ENCODE assay signal across 10 mouse cellular contexts in the genomic region with DNA sequence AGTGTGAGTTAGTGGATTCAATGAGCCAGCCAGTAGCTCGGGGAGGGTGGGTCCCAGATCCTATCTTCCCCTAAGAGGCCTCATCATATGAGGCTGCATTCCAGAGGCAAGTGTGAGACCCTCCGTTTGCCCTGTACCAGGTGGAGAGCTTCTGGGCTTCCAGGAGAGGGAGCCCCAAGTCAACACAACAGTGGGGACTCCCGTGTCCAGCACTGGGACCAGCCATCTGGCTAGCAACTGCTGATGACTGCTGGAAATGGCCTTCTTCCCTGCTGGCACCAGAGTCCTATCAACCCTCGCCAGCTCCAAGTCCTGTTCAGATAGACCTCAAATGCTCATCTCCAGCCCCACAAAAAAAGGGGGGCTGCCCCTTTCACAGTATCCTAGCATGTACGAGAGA. TPM values are rescaled to one million over a fixed set of nuclear protein-coding genes. Genes with fewer than 3 reads are reported as not detected.
DNase-seq lines count a peak whose midpoint lies in the region; ATAC-seq and TF ChIP-seq lines count a peak whose summit lies in the region.
"Had no signal": no experiment of that assay in that cellular context is flagged by ENCODE, and none has a peak within 500 bp of the region (broad histone marks: within the 10 kb centered on the region; RNA-seq: fewer than 3 reads in every experiment).

No protein-coding gene starts in this region.

- 54% methylated on average over 5 of the region's 5 CpGs for WGBS in midbrain, embryonic 13.5 days
- whole genome bisulfite sequencing in midbrain, embryonic 16.5 days, result 57% methylated on average over 5 of the region's 5 CpGs
- WGBS in cerebellum, adult 2 months, result 31% methylated on average over 5 of the region's 5 CpGs
- WGBS in hindbrain, postnatal 0 days, result 37% methylated on average over 5 of the region's 5 CpGs
- 60% methylated on average over 5 of the region's 5 CpGs for WGBS in midbrain, embryonic 10.5 days

- TF ChIP-seq CTCF in cerebellum, adult 2 months (IDR thresholded peaks at IDR 0.05; ENCODE audit: borderline replicate concordance, insufficient read depth, low read depth, low read length), result peak; percentile 90
- peak; percentile 76 for TF ChIP-seq CTCF in hindbrain, postnatal 0 days (IDR thresholded peaks at IDR 0.05; ENCODE audit: low read depth)

- no peak overlapping the region for H3K9ac ChIP-seq in midbrain, embryonic 13.5 days (replicated peaks)
- H3K9ac ChIP-seq in midbrain, embryonic 16.5 days (ENCODE audit: low read depth, low read length), result no peak overlapping the region
- no peak overlapping the region for H3K9ac ChIP-seq in hindbrain, postnatal 0 days (replicated peaks; ENCODE audit: low read length)

- no peaks in the 10 kb centered on the region for H3K9me3 ChIP-seq in midbrain, embryonic 13.5 days
- H3K9me3 ChIP-seq in midbrain, embryonic 16.5 days (replicated peaks; ENCODE audit: control insufficient read depth, low read length, poor library complexity, severe bottlenecking), result no peaks in the 10 kb centered on the region
- no peaks in the 10 kb centered on the region for H3K9me3 ChIP-seq in hindbrain, postnatal 0 days (ENCODE audit: low read length)
- H3K9me3 ChIP-seq in midbrain, embryonic 10.5 days (replicated peaks), result no peaks in the 10 kb centered on the region

- peak; percentile 70 for ATAC-seq in midbrain, embryonic 13.5 days
- no peak for ATAC-seq in midbrain, embryonic 16.5 days
- peak; percentile 73 for ATAC-seq in hindbrain, postnatal 0 days

- no peaks in the 10 kb centered on the region for H3K27me3 ChIP-seq in midbrain, embryonic 13.5 days
- H3K27me3 ChIP-seq in midbrain, embryonic 16.5 days (ENCODE audit: control insufficient read depth, insufficient read depth, low read depth, low read length), result no peaks in the 10 kb centered on the region
- H3K27me3 ChIP-seq in cerebellum, adult 2 months (ENCODE audit: control insufficient read depth, insufficient read depth, low read length), result no peaks in the 10 kb centered on the region
- H3K27me3 ChIP-seq in hindbrain, postnatal 0 days (ENCODE audit: insufficient read depth, low read length), result no peaks in the 10 kb centered on the region
- peaks cover 20% of the 10 kb centered on the region for H3K27me3 ChIP-seq in midbrain, embryonic 10.5 days (ENCODE audit: low read depth, poor library complexity, severe bottlenecking)

- H3K4me3 ChIP-seq in midbrain, embryonic 13.5 days (replicated peaks), result no peak overlapping the region
- H3K4me3 ChIP-seq in midbrain, embryonic 16.5 days (ENCODE audit: low read depth, low read length), result no peak overlapping the region
- H3K4me3 ChIP-seq in cerebellum, adult 2 months (replicated peaks; ENCODE audit: insufficient read depth, low read depth, low read length), result no peak overlapping the region
- H3K4me3 ChIP-seq in hindbrain, postnatal 0 days (ENCODE audit: low read length), result no peak overlapping the region
- no peak overlapping the region for H3K4me3 ChIP-seq in midbrain, embryonic 10.5 days

- H3K4me2 ChIP-seq in midbrain, embryonic 13.5 days (replicated peaks), result no peak overlapping the region
- H3K4me2 ChIP-seq in midbrain, embryonic 16.5 days (ENCODE audit: low read length), result no peak overlapping the region
- no peak overlapping the region for H3K4me2 ChIP-seq in hindbrain, postnatal 0 days (ENCODE audit: low read depth, low read length)

- intact Hi-C loops in heart, postnatal 25 days (cut with DNase I), result no loop called here

- peaks cover 78% of the 10 kb centered on the region for H3K36me3 ChIP-seq in midbrain, embryonic 13.5 days
- peaks cover 7% of the 10 kb centered on the region; the same call in 1 of the 2 replicates for H3K36me3 ChIP-seq in midbrain, embryonic 16.5 days (ENCODE audit: control insufficient read depth, insufficient read depth, low read length)
- H3K36me3 ChIP-seq in hindbrain, postnatal 0 days (ENCODE audit: insufficient read depth, low read length), result peaks cover 6% of the 10 kb centered on the region; the same call in 1 of the 2 replicates
- H3K36me3 ChIP-seq in midbrain, embryonic 10.5 days, result peaks cover 59% of the 10 kb centered on the region

- peaks cover 27% of the 10 kb centered on the region for H3K4me1 ChIP-seq in midbrain, embryonic 13.5 days (replicated peaks)
- H3K4me1 ChIP-seq in midbrain, embryonic 16.5 days (ENCODE audit: control insufficient read depth, insufficient read depth, low read length), result peaks cover 4% of the 10 kb centered on the region
- peaks cover 10% of the 10 kb centered on the region; the same call in 1 of the 2 replicates for H3K4me1 ChIP-seq in cerebellum, adult 2 months (ENCODE audit: control insufficient read depth, insufficient read depth, low read length)
- no peaks in the 10 kb centered on the region for H3K4me1 ChIP-seq in hindbrain, postnatal 0 days (ENCODE audit: insufficient read depth, low read length)
- peaks cover 7% of the 10 kb centered on the region for H3K4me1 ChIP-seq in midbrain, embryonic 10.5 days

- H3K27ac ChIP-seq in midbrain, embryonic 13.5 days, result no peak overlapping the region
- H3K27ac ChIP-seq in midbrain, embryonic 16.5 days (ENCODE audit: low read length), result no peak overlapping the region
- no peak overlapping the region for H3K27ac ChIP-seq in cerebellum, adult 2 months (ENCODE audit: insufficient read depth, low read length)
- H3K27ac ChIP-seq in hindbrain, postnatal 0 days, result no peak overlapping the region
- no peak overlapping the region for H3K27ac ChIP-seq in midbrain, embryonic 10.5 days (replicated peaks)
- H3K27ac ChIP-seq: macrophage had no signal

- TF ChIP-seq POLR2A in cerebellum, adult 2 months (IDR thresholded peaks at IDR 0.05; ENCODE audit: borderline replicate concordance, insufficient read depth, low read length), result no peak

- DNase-seq in heart, postnatal 25 days (ENCODE audit: low spot score), result peak; percentile 8
- DNase-seq in heart, adult 8-10 months (ENCODE audit: low spot score), result no peak
- peak; percentile 69 to 83 for DNase-seq in cerebellum, adult 2 months
- peak; percentile 77 for DNase-seq in hindbrain, postnatal 0 days (ENCODE audit: low spot score)
- DNase-seq in urinary bladder, postnatal 10 days (ENCODE audit: low spot score), result no peak
- no peak for DNase-seq in midbrain, embryonic 10.5 days (ENCODE audit: low spot score)

RNA-seq across cellular contexts. Expression of a gene that starts 10.9 kb away (rescaled TPM):
- not detected for total RNA-seq in heart, postnatal 25 days (2021)
- not detected for total RNA-seq in heart, adult 8-10 months (2022)
- 44.1 and 52.7 TPM in 2 replicates for polyA plus RNA-seq in midbrain, embryonic 13.5 days (2015; fragmentation: Nextera tagmentation; extraction: Ambion mirVana)
- 46.9 and 48.3 TPM in 2 replicates for polyA plus RNA-seq in midbrain, embryonic 16.5 days (2015; fragmentation: Nextera tagmentation; extraction: Ambion mirVana)
- polyA plus RNA-seq in cerebellum, adult 2 months (2012; rRNA removed), result 10.1 and 14.4 TPM in 2 replicates
- 50.5 and 52.7 TPM in 2 replicates for total RNA-seq in hindbrain, postnatal 0 days (2014; rRNA removed)
- 35.2 and 41.4 TPM in 2 replicates for polyA plus RNA-seq in hindbrain, postnatal 0 days (2015; fragmentation: Nextera tagmentation; extraction: Ambion mirVana)
- polyA plus RNA-seq in midbrain, embryonic 10.5 days (2016; fragmentation: Nextera tagmentation; extraction: Ambion mirVana), result 17.9 and 23.8 TPM in 2 replicates
- total RNA-seq: heart, adult 18-20 months had no signal
- polyA plus RNA-seq: macrophage had no signal

RNA-seq across cellular contexts. Expression of a gene that starts 46.1 kb away (rescaled TPM):
- total RNA-seq in heart, postnatal 25 days (2021), result under 1 TPM; 0.34 to 0.50 TPM
- total RNA-seq in heart, adult 8-10 months (2022), result under 1 TPM; 0.19 to 0.75 (median 0.28) TPM
- 0.12 and 0.35 TPM in 2 replicates for polyA plus RNA-seq in midbrain, embryonic 13.5 days (2015; fragmentation: Nextera tagmentation; extraction: Ambion mirVana)
- polyA plus RNA-seq in midbrain, embryonic 16.5 days (2015; fragmentation: Nextera tagmentation; extraction: Ambion mirVana), result 0.11 and 0.19 TPM in 2 replicates
- 2.6 and 3.5 TPM in 2 replicates for polyA plus RNA-seq in cerebellum, adult 2 months (2012; rRNA removed)
- 0.47 and 0.68 TPM in 2 replicates for total RNA-seq in hindbrain, postnatal 0 days (2014; rRNA removed)
- 0.09 and 0.28 TPM in 2 replicates for polyA plus RNA-seq in hindbrain, postnatal 0 days (2015; fragmentation: Nextera tagmentation; extraction: Ambion mirVana)
- 0.14 and 0.52 TPM in 2 replicates for polyA plus RNA-seq in midbrain, embryonic 10.5 days (2016; fragmentation: Nextera tagmentation; extraction: Ambion mirVana)

Comparison
In these comparisons a context has a peak if more than half of its experiments do, and no peak if none do; other contexts are left out.
1. DNase-seq: peak in heart, postnatal 25 days (single experiment), cerebellum, adult 2 months (2 of 2) and hindbrain, postnatal 0 days (single experiment); none in heart, adult 8-10 months (single experiment), urinary bladder, postnatal 10 days (single experiment) and midbrain, embryonic 10.5 days (single experiment).